In genomic region chr17:80782233-80782632, GRCm38 (mm10) we compare ENCODE assay signal across 23 mouse cellular contexts. TPM values are rescaled to one million over a fixed set of nuclear protein-coding genes. Genes with fewer than 3 reads are reported as not detected.
DNase-seq lines count a peak whose midpoint lies in the region; ATAC-seq and TF ChIP-seq lines count a peak whose summit lies in the region.
"Had no signal": no experiment of that assay in that cellular context is flagged by ENCODE, and none has a peak within 500 bp of the region (broad histone marks: within the 10 kb centered on the region; RNA-seq: fewer than 3 reads in every experiment).

No protein-coding gene starts in this region.

- DNase-seq in embryo, embryonic 10 days (ENCODE audit: low spot score) = peak; percentile 18
- no peak for DNase-seq in embryo, embryonic 11 days
- DNase-seq in R1 (ENCODE audit: low read depth, low spot score) = peak; percentile 57
- DNase-seq in stomach, postnatal 0 days (ENCODE audit: low spot score) = no peak
- no peak for DNase-seq in gastrocnemius, adult 8-10 months (ENCODE audit: low spot score in 2 of 2)
- no peak for DNase-seq in thymus, adult 2 months
- DNase-seq: adrenal gland, postnatal 14 days; B cell, adult 2 months; cerebellum, adult 11-12 months; cerebellum, adult 9-10 months; cerebellum, postnatal 25 days; gastrocnemius, postnatal 10 days; heart, adult 18-20 months; heart, postnatal 10 days had no signal

- H3K36me3 ChIP-seq in intestine, embryonic 16.5 days (ENCODE audit: control insufficient read depth, insufficient read depth, low read length) = no peaks in the 10 kb centered on the region
- no peaks in the 10 kb centered on the region for H3K36me3 ChIP-seq in stomach, postnatal 0 days (ENCODE audit: control insufficient read depth, insufficient read depth, low read length)
- no peaks in the 10 kb centered on the region for H3K36me3 ChIP-seq in thymus, adult 2 months (ENCODE audit: control insufficient read depth, insufficient read depth, low read length)
- H3K36me3 ChIP-seq: embryonic facial prominence, embryonic 10.5 days; G1E; heart, embryonic 10.5 days; hindbrain, embryonic 13.5 days had no signal

- no peak for TF ChIP-seq POLR2A in thymus, adult 2 months (IDR thresholded peaks at IDR 0.05; ENCODE audit: control insufficient read depth, extremely low read depth, insufficient read depth, low read length, poor library complexity)

- WGBS in intestine, embryonic 16.5 days = 15% methylated on average over 1 of the region's 1 CpGs
- WGBS in stomach, postnatal 0 days = 33% methylated on average over 1 of the region's 1 CpGs
- WGBS in thymus, adult 2 months = 89% methylated on average over 1 of the region's 1 CpGs

- H3K4me3 ChIP-seq in intestine, embryonic 16.5 days (ENCODE audit: low read length) = no peak overlapping the region
- no peak overlapping the region for H3K4me3 ChIP-seq in stomach, postnatal 0 days (ENCODE audit: low read depth, low read length)
- H3K4me3 ChIP-seq in thymus, adult 2 months (ENCODE audit: control insufficient read depth, insufficient read depth, low read length) = no peak overlapping the region
- H3K4me3 ChIP-seq: embryonic facial prominence, embryonic 10.5 days; forebrain, embryonic 13.5 days; heart, embryonic 10.5 days; hindbrain, embryonic 13.5 days had no signal

- peaks cover 31% of the 10 kb centered on the region for H3K4me1 ChIP-seq in intestine, embryonic 16.5 days (ENCODE audit: control insufficient read depth, insufficient read depth, low read length)
- H3K4me1 ChIP-seq in stomach, postnatal 0 days (replicated peaks; ENCODE audit: control insufficient read depth, insufficient read depth) = peaks cover 5% of the 10 kb centered on the region
- H3K4me1 ChIP-seq in thymus, adult 2 months (replicated peaks; ENCODE audit: control insufficient read depth, insufficient read depth, low read length) = no peaks in the 10 kb centered on the region
- H3K4me1 ChIP-seq: embryonic facial prominence, embryonic 10.5 days; forebrain, embryonic 13.5 days; hindbrain, embryonic 13.5 days had no signal

- no peak for TF ChIP-seq EP300 in stomach, postnatal 0 days (optimal IDR thresholded peaks at IDR 0.05)

- H3K27me3 ChIP-seq in intestine, embryonic 16.5 days (replicated peaks; ENCODE audit: control insufficient read depth, insufficient read depth, low read length) = no peaks in the 10 kb centered on the region
- no peaks in the 10 kb centered on the region for H3K27me3 ChIP-seq in stomach, postnatal 0 days (ENCODE audit: control insufficient read depth, insufficient read depth, low read length)
- no peaks in the 10 kb centered on the region for H3K27me3 ChIP-seq in thymus, adult 2 months (ENCODE audit: control insufficient read depth, insufficient read depth, low read length)
- H3K27me3 ChIP-seq: forebrain, embryonic 13.5 days; hindbrain, embryonic 13.5 days had no signal

- ATAC-seq in intestine, embryonic 16.5 days = peak; percentile 64
- ATAC-seq in stomach, postnatal 0 days (ENCODE audit: low FRiP score, low TSS enrichment) = 0 out of 2 replicates have a peak, but pooled peaks have one; percentile 19
- ATAC-seq: activated CD4-positive, CD25-positive, alpha-beta regulatory T cell, adult 4 months; CD4-positive, CD25-positive, alpha-beta regulatory T cell, adult 4 months; forebrain, embryonic 13.5 days; hindbrain, postnatal 0 days had no signal

- H3K9ac ChIP-seq in intestine, embryonic 16.5 days (ENCODE audit: low read depth, low read length) = no peak overlapping the region
- no peak overlapping the region for H3K9ac ChIP-seq in stomach, postnatal 0 days (ENCODE audit: low read length)
- H3K9ac ChIP-seq: forebrain, embryonic 13.5 days; hindbrain, embryonic 13.5 days had no signal

- H3K9me3 ChIP-seq in intestine, embryonic 16.5 days (ENCODE audit: control insufficient read depth, low read length) = no peaks in the 10 kb centered on the region
- no peaks in the 10 kb centered on the region for H3K9me3 ChIP-seq in stomach, postnatal 0 days (ENCODE audit: control insufficient read depth, low read length)
- H3K9me3 ChIP-seq: embryonic facial prominence, embryonic 10.5 days; forebrain, embryonic 13.5 days; hindbrain, embryonic 13.5 days had no signal

- no peak overlapping the region for H3K27ac ChIP-seq in intestine, embryonic 16.5 days (ENCODE audit: low read length)
- peak overlapping the region; percentile 53; the same call in 1 of the 2 replicates for H3K27ac ChIP-seq in stomach, postnatal 0 days (replicated peaks)
- no peak overlapping the region for H3K27ac ChIP-seq in thymus, adult 2 months (ENCODE audit: control insufficient read depth, insufficient read depth, low read length)
- H3K27ac ChIP-seq: embryonic facial prominence, embryonic 10.5 days; forebrain, embryonic 13.5 days; heart, embryonic 10.5 days; hindbrain, embryonic 13.5 days; hindbrain, postnatal 0 days had no signal

- no peak overlapping the region for H3K4me2 ChIP-seq in intestine, embryonic 16.5 days (ENCODE audit: low read depth, low read length)
- H3K4me2 ChIP-seq in stomach, postnatal 0 days (replicated peaks; ENCODE audit: low read depth) = no peak overlapping the region
- H3K4me2 ChIP-seq: forebrain, embryonic 13.5 days; hindbrain, embryonic 13.5 days had no signal

- TF ChIP-seq CTCF in stomach, postnatal 0 days (IDR thresholded peaks at IDR 0.05; ENCODE audit: low read depth) = no peak
- TF ChIP-seq CTCF in thymus, adult 2 months (IDR thresholded peaks at IDR 0.05; ENCODE audit: borderline replicate concordance, control insufficient read depth, extremely low read depth, insufficient read depth, low read length, poor library complexity) = no peak

RNA-seq across cellular contexts. Expression of gene Map4k3, which starts 53.9 kb away (rescaled TPM):
- polyA plus RNA-seq in intestine, embryonic 16.5 days (2015; fragmentation: Nextera tagmentation; extraction: Ambion mirVana) = 15.2 and 16.9 TPM in 2 replicates
- polyA plus RNA-seq in stomach, postnatal 0 days (2015; fragmentation: Nextera tagmentation; extraction: Ambion mirVana) = 16.9 and 18.1 TPM in 2 replicates
- total RNA-seq in gastrocnemius, adult 8-10 months (2022) = 10 to 100 TPM; 11.9 to 12.7 (median 12.4) TPM
- polyA plus RNA-seq in thymus, adult 2 months (2012; rRNA removed) = 5.1 and 5.9 TPM in 2 replicates
- polyA plus RNA-seq: G1E had no signal

Comparison
In these comparisons a context has a peak if more than half of its experiments do, and no peak if none do; other contexts are left out.
1. DNase-seq: peak in embryo, embryonic 10 days (single experiment) and R1 (single experiment); none in embryo, embryonic 11 days (single experiment), stomach, postnatal 0 days (single experiment), gastrocnemius, adult 8-10 months (0 of 2) and thymus, adult 2 months (single experiment).